Mouse (Mus musculus) layer of hippocampus, adult 6 months (tissue): ENCODE results near the gene Ccm2l. TPM values are rescaled to one million over a fixed set of nuclear protein-coding genes. Genes with fewer than 3 reads are reported as not detected.

ENCODE experiments used
- long read RNA-seq, 2 experiments: library from polyadenylated mRNA; unstranded; transcript quantifications; one replicate each; pipeline ENCODE4 v2.0.0; 2019 to 2020
- polyA plus RNA-seq: library from polyadenylated mRNA; unstranded; fragments of <200 nt; fragmentation: Nextera tagmentation; gene quantifications from 2 replicates; pipeline ENCODE4 v1.2.3, GENCODE M21; 2021

Ccm2l gene
- polyA plus RNA-seq = 0.06 and 0.11 TPM in 2 replicates
- long read RNA-seq, experiment 1 = 0 reads
- long read RNA-seq, experiment 2 = 0 reads

GRCm38 (mm10) chr2:153065747-153066508 lies at the start of gene Ccm2l:
Gene Ccm2l (plus strand): TSS chr2:153065955.

DNA sequence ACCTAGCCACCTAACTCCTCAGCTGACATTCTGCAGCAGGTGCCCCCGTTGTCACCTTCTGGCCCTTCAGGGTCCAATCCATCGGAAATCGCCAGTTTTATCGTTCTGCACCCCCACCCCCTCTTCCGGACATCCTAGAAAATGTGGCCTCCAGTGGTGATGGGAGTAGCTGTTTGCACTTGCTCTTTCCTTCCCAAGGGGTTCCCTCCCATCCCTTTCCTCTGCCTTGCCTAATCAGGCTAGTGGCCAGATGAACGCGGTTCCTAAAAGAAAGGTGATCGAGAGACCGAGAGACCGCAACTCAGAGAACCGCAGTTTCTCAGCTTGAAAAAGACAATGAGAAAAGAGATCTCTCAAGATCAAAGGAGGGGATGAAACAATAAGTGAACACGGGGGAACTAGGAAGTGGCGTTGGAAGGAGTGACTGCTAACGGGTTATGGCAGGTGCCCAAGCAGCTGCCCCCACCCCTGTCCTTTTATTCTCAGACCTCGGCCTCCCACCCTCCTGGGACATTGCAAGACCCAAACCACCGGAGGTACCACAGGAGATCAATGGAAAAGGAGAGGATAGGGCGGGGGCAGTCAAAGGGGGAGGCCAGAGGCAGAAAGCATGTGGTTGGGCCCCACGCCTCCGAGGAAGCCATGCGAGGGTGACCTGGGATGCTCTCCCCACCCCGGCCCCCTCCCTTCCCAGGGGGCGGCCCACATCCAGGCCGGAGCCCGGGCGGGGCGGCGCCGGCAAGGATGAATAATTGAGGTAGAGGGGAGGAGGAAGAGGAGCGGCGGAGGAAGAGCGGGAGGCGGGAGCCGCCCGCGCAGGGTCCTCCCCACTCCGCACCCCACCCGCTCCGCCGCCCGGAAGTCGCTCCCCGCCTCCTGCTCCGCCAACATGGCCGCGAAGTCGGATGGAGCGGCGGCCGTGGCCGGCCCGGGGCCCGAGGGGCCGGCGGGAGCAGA lies 34.4 kb upstream of the Ccm2l start, which contains the start of gene Xkr7:
Xkr7 (plus strand) TSS at position 727 of the 957 bp plus-strand sequence.

DNA sequence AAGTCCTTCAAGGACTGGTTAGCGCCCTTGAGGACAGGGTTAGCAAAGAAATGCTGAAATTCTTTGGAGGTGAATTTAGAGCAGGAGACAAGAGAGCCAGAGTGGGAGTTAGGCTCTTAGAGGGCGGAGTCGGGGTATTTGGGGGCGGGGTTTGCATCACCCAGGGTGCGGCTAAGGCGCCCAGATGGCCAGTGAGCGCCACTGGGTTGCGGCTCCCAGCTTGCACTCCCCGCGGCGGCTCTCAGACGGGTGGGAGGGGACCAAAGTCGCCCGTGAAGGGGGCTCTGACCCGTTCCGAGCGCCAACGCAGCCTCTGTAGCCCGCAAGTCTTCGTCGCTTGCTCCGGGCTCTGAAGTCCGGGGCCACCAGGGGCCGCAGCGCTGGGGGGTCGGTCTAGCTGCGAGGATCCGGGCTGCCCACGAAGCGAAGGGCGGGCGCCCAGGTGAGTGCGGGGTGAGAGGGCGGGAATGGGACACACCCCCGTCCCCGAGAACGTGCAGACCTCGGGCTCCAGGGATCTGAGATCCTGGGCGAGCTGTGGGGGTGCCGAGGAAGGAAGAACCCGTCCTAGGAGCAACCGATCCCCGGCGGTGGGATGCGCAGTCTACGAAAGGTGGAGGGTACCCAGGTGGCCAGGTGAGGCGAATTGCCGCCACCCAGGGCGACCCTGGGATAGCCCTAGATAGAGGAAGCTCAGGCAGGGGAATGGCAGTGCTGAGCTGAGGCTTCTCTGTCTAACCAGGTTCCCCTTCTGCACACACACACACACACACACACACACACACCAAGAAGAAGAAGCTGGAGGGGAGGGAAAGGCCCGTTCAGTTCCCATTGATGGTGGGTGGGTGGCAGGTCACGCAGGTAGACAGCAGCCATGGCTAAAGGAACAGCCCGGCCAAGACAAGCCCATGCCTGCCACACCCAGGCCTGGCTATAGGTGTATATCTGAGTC lies 42.8 kb downstream of the Ccm2l start, which contains the start of gene Hck:
Hck (plus strand) TSS at position 156 of the 952 bp plus-strand sequence.

Other genes with a start within 250 kb of the Ccm2l start
- 156 and 180 TPM in 2 replicates for gene Bcl2l1, start 234.2 kb upstream of the Ccm2l start, polyA plus RNA-seq
- gene Tpx2, start 218.0 kb upstream of the Ccm2l start, polyA plus RNA-seq = 0.50 and 0.72 TPM in 2 replicates
- not detected in 2 replicates for gene Mylk2, start 154.6 kb upstream of the Ccm2l start, polyA plus RNA-seq
- 0.60 and 0.63 TPM in 2 replicates for gene Foxs1, start 132.7 kb upstream of the Ccm2l start, polyA plus RNA-seq
- 6.7 and 12.0 TPM in 2 replicates for gene Dusp15, start 114.3 kb upstream of the Ccm2l start, polyA plus RNA-seq
- gene Ttll9, start 103.5 kb upstream of the Ccm2l start, polyA plus RNA-seq = 1.3 and 1.9 TPM in 2 replicates
- 34.8 and 41.0 TPM in 2 replicates for gene Pdrg1, start 50.5 kb upstream of the Ccm2l start, polyA plus RNA-seq
- 0.05 and 0.08 TPM in 2 replicates for gene Xkr7, start 34.1 kb upstream of the Ccm2l start, polyA plus RNA-seq
- 1.9 and 2.7 TPM in 2 replicates for gene Hck, start 42.5 kb downstream of the Ccm2l start, polyA plus RNA-seq
- gene Tm9sf4, start 95.3 kb downstream of the Ccm2l start, polyA plus RNA-seq = 50.7 and 52.4 TPM in 2 replicates
- gene Tspyl3, start 159.5 kb downstream of the Ccm2l start, polyA plus RNA-seq = 17.7 and 18.7 TPM in 2 replicates
- gene Plagl2, start 175.5 kb downstream of the Ccm2l start, polyA plus RNA-seq = 1.3 and 1.8 TPM in 2 replicates
- 1.3 and 1.7 TPM in 2 replicates for gene Pofut1, start 175.6 kb downstream of the Ccm2l start, polyA plus RNA-seq
- gene Kif3b, start 225.5 kb downstream of the Ccm2l start, polyA plus RNA-seq = 4.8 and 5.7 TPM in 2 replicates